Mouse (Mus musculus): ENCODE results near the gene Cops3. TPM values are rescaled to one million over a fixed set of nuclear protein-coding genes. Genes with fewer than 3 reads are reported as not detected.

Cops3 gene
- 90.8 and 92.8 TPM in 2 replicates for polyA plus RNA-seq (2015; fragmentation: Nextera tagmentation; extraction: Ambion mirVana)

- H3K27me3 ChIP-seq (ENCODE audit: control insufficient read depth, insufficient read depth, low read length), result no peaks in the 10 kb centered on the region
- DNase-seq (ENCODE audit: low spot score) (peak; percentile 96), ATAC-seq (ENCODE audit: low FRiP score, low TSS enrichment) (peak; percentile 96)
- no peaks in the 10 kb centered on the region for H3K36me3 ChIP-seq (ENCODE audit: control insufficient read depth, insufficient read depth, low read length)
- TF ChIP-seq EP300 (optimal IDR thresholded peaks at IDR 0.05) (peak; percentile 76), CTCF (IDR thresholded peaks at IDR 0.05; ENCODE audit: low read depth) (no peak)
- peak within 1 kb of the TSS; percentile 94 for H3K9ac ChIP-seq (ENCODE audit: low read length)
- peak within 1 kb of the TSS; percentile 99 for H3K27ac ChIP-seq (replicated peaks)
- WGBS, result 2% methylated on average over 42 of the region's 43 CpGs
- peaks cover 6% of the 10 kb centered on the region for H3K4me1 ChIP-seq (replicated peaks; ENCODE audit: control insufficient read depth, insufficient read depth)
- H3K4me3 ChIP-seq (ENCODE audit: low read depth, low read length), result peak within 1 kb of the TSS; percentile 97
- peak within 1 kb of the TSS; percentile 57 for H3K4me2 ChIP-seq (replicated peaks; ENCODE audit: low read depth)
- H3K9me3 ChIP-seq (ENCODE audit: control insufficient read depth, low read length), result no peaks in the 10 kb centered on the region
Observed at GRCm38 (mm10) chr11:59839459-59840126, at the start of gene Cops3. Cops3 (minus strand) TSS chr11:59839838.

- WGBS, result 71% methylated on average over 5 of the region's 5 CpGs
- H3K4me3 ChIP-seq (ENCODE audit: low read depth, low read length), result no peak overlapping the region
Observed at GRCm38 (mm10) chr11:59888151-59888550, 48.5 kb upstream of the Cops3 start.

GRCm38 (mm10) chr11:59886952-59887351 lies 47.3 kb upstream of the Cops3 start:
- no peaks in the 10 kb centered on the region for H3K9me3 ChIP-seq (ENCODE audit: control insufficient read depth, low read length)
- ATAC-seq (ENCODE audit: low FRiP score, low TSS enrichment) (no peak), DNase-seq (ENCODE audit: low spot score) (no peak)
- WGBS, result 71% methylated on average over 1 of the region's 1 CpGs
- H3K4me2 ChIP-seq (replicated peaks; ENCODE audit: low read depth), result no peak overlapping the region
- no peak overlapping the region for H3K27ac ChIP-seq (replicated peaks)
- no peaks in the 10 kb centered on the region for H3K27me3 ChIP-seq (ENCODE audit: control insufficient read depth, insufficient read depth, low read length)
- TF ChIP-seq CTCF (IDR thresholded peaks at IDR 0.05; ENCODE audit: low read depth), result no peak
- TF ChIP-seq EP300 (optimal IDR thresholded peaks at IDR 0.05), result no peak
- no peaks in the 10 kb centered on the region for H3K4me1 ChIP-seq (replicated peaks; ENCODE audit: control insufficient read depth, insufficient read depth)
- no peaks in the 10 kb centered on the region for H3K36me3 ChIP-seq (ENCODE audit: control insufficient read depth, insufficient read depth, low read length)
- no peak overlapping the region for H3K4me3 ChIP-seq (ENCODE audit: low read depth, low read length)
- no peak overlapping the region for H3K9ac ChIP-seq (ENCODE audit: low read length)

More at GRCm38 (mm10) chr11:59888151-59888550, 48.5 kb upstream of the Cops3 start:
- no peaks in the 10 kb centered on the region for H3K9me3 ChIP-seq (ENCODE audit: control insufficient read depth, low read length)
- H3K36me3 ChIP-seq (ENCODE audit: control insufficient read depth, insufficient read depth, low read length), result no peaks in the 10 kb centered on the region
- no peak overlapping the region for H3K9ac ChIP-seq (ENCODE audit: low read length)
- TF ChIP-seq EP300 (optimal IDR thresholded peaks at IDR 0.05) (no peak), CTCF (IDR thresholded peaks at IDR 0.05; ENCODE audit: low read depth) (no peak)
- no peaks in the 10 kb centered on the region for H3K4me1 ChIP-seq (replicated peaks; ENCODE audit: control insufficient read depth, insufficient read depth)
- no peak overlapping the region for H3K27ac ChIP-seq (replicated peaks)
- DNase-seq (ENCODE audit: low spot score) (no peak), ATAC-seq (ENCODE audit: low FRiP score, low TSS enrichment) (no peak)
- no peak overlapping the region for H3K4me2 ChIP-seq (replicated peaks; ENCODE audit: low read depth)
- H3K27me3 ChIP-seq (ENCODE audit: control insufficient read depth, insufficient read depth, low read length), result no peaks in the 10 kb centered on the region

- WGBS, result 50% methylated on average over 17 of the region's 17 CpGs
- peak overlapping the region; percentile 5; the same call in 1 of the 2 replicates for H3K27ac ChIP-seq (replicated peaks)
- H3K4me2 ChIP-seq (replicated peaks; ENCODE audit: low read depth), result no peak overlapping the region
- H3K36me3 ChIP-seq (ENCODE audit: control insufficient read depth, insufficient read depth, low read length), result no peaks in the 10 kb centered on the region
- ATAC-seq (ENCODE audit: low FRiP score, low TSS enrichment) (peak; percentile 41; the same call in 1 of the 2 replicates), DNase-seq (ENCODE audit: low spot score) (no peak)
- no peaks in the 10 kb centered on the region for H3K27me3 ChIP-seq (ENCODE audit: control insufficient read depth, insufficient read depth, low read length)
- H3K9ac ChIP-seq (ENCODE audit: low read length), result no peak overlapping the region
- H3K9me3 ChIP-seq (ENCODE audit: control insufficient read depth, low read length), result no peaks in the 10 kb centered on the region
- no peak overlapping the region for H3K4me3 ChIP-seq (ENCODE audit: low read depth, low read length)
- no peaks in the 10 kb centered on the region for H3K4me1 ChIP-seq (replicated peaks; ENCODE audit: control insufficient read depth, insufficient read depth)
- TF ChIP-seq CTCF (IDR thresholded peaks at IDR 0.05; ENCODE audit: low read depth) (peak; percentile 57), EP300 (optimal IDR thresholded peaks at IDR 0.05) (no peak)
Observed at GRCm38 (mm10) chr11:59885217-59885986, 45.8 kb upstream of the Cops3 start.

- peak; percentile 82 for ATAC-seq (ENCODE audit: low FRiP score, low TSS enrichment)
- Histone ChIP-seq H3K4me3 (ENCODE audit: low read depth, low read length) (no peak overlapping the region), H3K27me3 (ENCODE audit: control insufficient read depth, insufficient read depth, low read length) (no peaks in the 10 kb centered on the region), H3K9me3 (ENCODE audit: control insufficient read depth, low read length) (no peaks in the 10 kb centered on the region), H3K4me2 (replicated peaks; ENCODE audit: low read depth) (no peak overlapping the region), H3K27ac (replicated peaks) (no peak overlapping the region), H3K4me1 (replicated peaks; ENCODE audit: control insufficient read depth, insufficient read depth) (no peaks in the 10 kb centered on the region), H3K36me3 (ENCODE audit: control insufficient read depth, insufficient read depth, low read length) (peaks cover 9% of the 10 kb centered on the region; the same call in 1 of the 2 replicates), H3K9ac (ENCODE audit: low read length) (no peak overlapping the region)
- whole genome bisulfite sequencing, result 22% methylated on average over 2 of the region's 2 CpGs
- peak; percentile 85 for DNase-seq (ENCODE audit: low spot score)
- TF ChIP-seq EP300 (optimal IDR thresholded peaks at IDR 0.05), result no peak
- peak; percentile 98 for TF ChIP-seq CTCF (IDR thresholded peaks at IDR 0.05; ENCODE audit: low read depth)
Observed at GRCm38 (mm10) chr11:59880031-59880430, 40.4 kb upstream of the Cops3 start.

Measured in stomach, postnatal 0 days (tissue).